Mouse (Mus musculus): ENCODE measurements at regions not wholly inside any gene's neighbourhood (a gene's known extent, or its start where the extent isn't known, plus 50 kb on each side); places are given as distances from the start of the nearest gene placed in this dataset.

- Histone ChIP-seq H3K4me2 (replicated peaks; ENCODE audit: low read depth, low read length) (no peak overlapping the region), H3K4me3 (ENCODE audit: low read depth, low read length) (no peak overlapping the region), H3K9me3 (ENCODE audit: control insufficient read depth, low read depth, low read length) (no peaks in the 10 kb centered on the region), H3K27ac (ENCODE audit: low read length) (no peak overlapping the region), H3K36me3 (ENCODE audit: control insufficient read depth, insufficient read depth, low read length) (no peaks in the 10 kb centered on the region), H3K27me3 (ENCODE audit: control insufficient read depth, insufficient read depth, low read length) (no peaks in the 10 kb centered on the region), H3K9ac (replicated peaks; ENCODE audit: low read depth, low read length) (no peak overlapping the region), H3K4me1 (ENCODE audit: control insufficient read depth, insufficient read depth, low read length) (no peaks in the 10 kb centered on the region)
- ATAC-seq (ENCODE audit: insufficient number of reproducible peaks, insufficient read depth, low FRiP score, low read depth) = no peak
Measured at GRCm38 (mm10) chr1:143858532-143858931, 81.5 kb downstream of the Uchl5 start.
